Mouse (Mus musculus) myocyte (in vitro differentiated cells): Measurements from ENCODE around the gene Kif5c.

ENCODE experiments used
- CEBPB ChIP-seq: IDR thresholded peaks from 2 replicates; pipeline ENCODE4 v1.6.1; 2011; ENCODE audit warnings: mild to moderate bottlenecking, moderate library complexity; ENCODE audit not compliant: poor library complexity, insufficient read depth, severe bottlenecking
- E2F4 ChIP-seq: IDR thresholded peaks from one replicate; pipeline ENCODE4 v1.6.1; 2011; ENCODE audit warnings: mild to moderate bottlenecking, control low read depth, moderate library complexity; ENCODE audit not compliant: insufficient read depth
- MAX ChIP-seq: IDR thresholded peaks from one replicate; pipeline ENCODE4 v1.6.1; 2011; ENCODE audit warnings: low read depth, mild to moderate bottlenecking, control low read depth
- MYOD1 ChIP-seq, 3 experiments: IDR thresholded peaks; one replicate each; pipeline ENCODE4 v1.6.1; 2011; ENCODE audit warnings: control low read depth in 2 of 3, low read depth in 2 of 3, mild to moderate bottlenecking in 2 of 3, moderate library complexity in 1 of 3; ENCODE audit not compliant: insufficient read length in 2 of 3, control insufficient read depth in 1 of 3
- MYOG ChIP-seq, 3 experiments: IDR thresholded peaks; one replicate each; pipeline ENCODE4 v1.6.1; 2011; ENCODE audit warnings: control low read depth in 2 of 3, low read depth in 2 of 3, mild to moderate bottlenecking in 2 of 3; ENCODE audit not compliant: insufficient read length in 2 of 3, control insufficient read depth in 1 of 3, insufficient read depth in 1 of 3
- POLR2A ChIP-seq: IDR thresholded peaks from one replicate; pipeline ENCODE4 v1.6.1; 2011; ENCODE audit warnings: low read depth, mild to moderate bottlenecking, control low read depth, moderate library complexity; ENCODE audit not compliant: insufficient read length
- POLR2AphosphoS2 ChIP-seq: IDR thresholded peaks from one replicate; pipeline ENCODE4 v1.6.1; 2011; ENCODE audit warnings: low read depth, control low read depth; ENCODE audit not compliant: insufficient read length
- TCF12 ChIP-seq: IDR thresholded peaks from one replicate; pipeline ENCODE4 v1.6.1; 2011; ENCODE audit warnings: mild to moderate bottlenecking, control low read depth; ENCODE audit not compliant: poor library complexity, insufficient read depth, severe bottlenecking
- TCF3 ChIP-seq: IDR thresholded peaks from one replicate; pipeline ENCODE4 v1.6.1; 2011; ENCODE audit warnings: low read depth, control low read depth; ENCODE audit not compliant: insufficient read length
- USF1 ChIP-seq: IDR thresholded peaks from one replicate; pipeline ENCODE4 v1.6.1; 2011; ENCODE audit warnings: low read depth, mild to moderate bottlenecking, control low read depth, moderate library complexity

- no peak for TF ChIP-seq POLR2A
- TF ChIP-seq CEBPB: no peak
- TF ChIP-seq TCF12: no peak
- TF ChIP-seq E2F4: no peak
- TF ChIP-seq TCF3: no peak
- no peak for TF ChIP-seq USF1
- no peak for TF ChIP-seq MYOD1 (IDR thresholded peaks at IDR 0.05; ENCODE audit: control insufficient read depth in 1 of 3, insufficient read length in 2 of 3, low read depth in 2 of 3)
- no peak for TF ChIP-seq POLR2AphosphoS2
- TF ChIP-seq MYOG (IDR thresholded peaks at IDR 0.05; ENCODE audit: control insufficient read depth in 1 of 3, insufficient read depth in 1 of 3, insufficient read length in 2 of 3, low read depth in 2 of 3): no peak
- TF ChIP-seq MAX: no peak
These were observed 145.3 kb downstream of the Kif5c start for GRCm38 (mm10) chr2:49764331-49764946.
